ENCODE assay signal across 13 mouse cellular contexts in genomic region chr10:126924087-126924486, GRCm38 (mm10). TPM values are rescaled to one million over a fixed set of nuclear protein-coding genes. Genes with fewer than 3 reads are reported as not detected.
A peak's percentile ranks its signal among the peaks of the same experiment; 100 is the strongest.
DNase-seq lines count a peak whose midpoint lies in the region; ATAC-seq lines count a peak whose summit lies in the region.
"Had no signal": no experiment of that assay in that cellular context is flagged by ENCODE, and none has a peak within 500 bp of the region (broad histone marks: within the 10 kb centered on the region; RNA-seq: fewer than 3 reads in every experiment).

No protein-coding gene starts in this region.

- WGBS in midbrain, embryonic 14.5 days: 66% methylated on average over 3 of the region's 3 CpGs

- H3K4me3 ChIP-seq in midbrain, embryonic 14.5 days (replicated peaks; ENCODE audit: low read depth, low read length): no peak overlapping the region
- H3K4me3 ChIP-seq: limb, embryonic 13.5 days had no signal

- H3K27me3 ChIP-seq in midbrain, embryonic 14.5 days (ENCODE audit: control insufficient read depth, insufficient read depth, low read length): no peaks in the 10 kb centered on the region
- H3K27me3 ChIP-seq: limb, embryonic 13.5 days had no signal

- peaks cover 17% of the 10 kb centered on the region for H3K4me1 ChIP-seq in midbrain, embryonic 14.5 days (ENCODE audit: control insufficient read depth, insufficient read depth, low read length)

- peak; percentile 94 for DNase-seq in heart, adult 11 months
- no peak for DNase-seq in heart, postnatal 36 days
- DNase-seq in urinary bladder, postnatal 14 days (ENCODE audit: low spot score): peak; percentile 57
- DNase-seq in urinary bladder, postnatal 10 days (ENCODE audit: low spot score): no peak
- DNase-seq in gastrocnemius, adult 18-20 months (ENCODE audit: low spot score): peak; percentile 66
- no peak for DNase-seq in midbrain, embryonic 14.5 days
- DNase-seq in kidney, postnatal 4 days: no peak
- DNase-seq: adrenal gland, postnatal 25 days; kidney, adult 11 months; right cerebral cortex, postnatal 4 days had no signal

- intact Hi-C loops in heart, postnatal 36 days (cut with DNase I): no loop called here

- no peak overlapping the region for H3K4me2 ChIP-seq in midbrain, embryonic 14.5 days (ENCODE audit: low read length)
- H3K4me2 ChIP-seq: limb, embryonic 13.5 days had no signal

- H3K9ac ChIP-seq in midbrain, embryonic 14.5 days (replicated peaks; ENCODE audit: low read length): no peak overlapping the region
- H3K9ac ChIP-seq: limb, embryonic 13.5 days had no signal

- ATAC-seq in megakaryocyte-erythroid progenitor cell, adult 5-6 weeks (replicated peaks; ENCODE audit: low FRiP score, low TSS enrichment, poor library complexity, severe bottlenecking): no peak
- ATAC-seq in midbrain, embryonic 14.5 days (ENCODE audit: low FRiP score, low TSS enrichment): no peak
- ATAC-seq: CD4-positive, CD25-positive, alpha-beta regulatory T cell, adult 4 months had no signal

- no peak overlapping the region for H3K27ac ChIP-seq in midbrain, embryonic 14.5 days (replicated peaks; ENCODE audit: low read depth, low read length)
- H3K27ac ChIP-seq: limb, embryonic 13.5 days had no signal

- no peaks in the 10 kb centered on the region for H3K36me3 ChIP-seq in midbrain, embryonic 14.5 days (ENCODE audit: control insufficient read depth, insufficient read depth, low read length)
- H3K36me3 ChIP-seq: limb, embryonic 13.5 days had no signal

- H3K9me3 ChIP-seq in midbrain, embryonic 14.5 days (ENCODE audit: control insufficient read depth, low read length): no peaks in the 10 kb centered on the region

RNA-seq across cellular contexts. Expression of gene Atp23, which starts 22.9 kb away (rescaled TPM):
- 1 to 10 TPM; 3.6 to 4.4 TPM for total RNA-seq in heart, postnatal 36 days (2021)
- 1 to 10 TPM; 1.5 to 1.6 TPM for total RNA-seq in gastrocnemius, adult 18-20 months (2021)
- total RNA-seq in megakaryocyte-erythroid progenitor cell, adult 5-6 weeks (2014; fragmentation: Nextera tagmentation): 16.0 and 28.8 TPM in 2 replicates
- 5.8 and 16.2 TPM in 2 replicates for total RNA-seq in megakaryocyte-erythroid progenitor cell, adult 5-6 weeks (2017)
- 13.6 and 14.1 TPM in 2 replicates for polyA plus RNA-seq in midbrain, embryonic 14.5 days (2014; fragmentation: Nextera tagmentation; extraction: Ambion mirVana)

RNA-seq across cellular contexts. Expression of gene Ctdsp2, which starts 54.4 kb away (rescaled TPM):
- 100 to 1,000 TPM; 131 to 136 TPM for total RNA-seq in heart, postnatal 36 days (2021)
- total RNA-seq in gastrocnemius, adult 18-20 months (2021): 100 to 1,000 TPM in 1 of 2 experiments, 10 to 100 TPM in 1; 84.5 to 110 TPM
- 54.7 and 56.7 TPM in 2 replicates for total RNA-seq in megakaryocyte-erythroid progenitor cell, adult 5-6 weeks (2014; fragmentation: Nextera tagmentation)
- total RNA-seq in megakaryocyte-erythroid progenitor cell, adult 5-6 weeks (2017): 18.3 and 24.7 TPM in 2 replicates
- 19.1 and 26.2 TPM in 2 replicates for polyA plus RNA-seq in midbrain, embryonic 14.5 days (2014; fragmentation: Nextera tagmentation; extraction: Ambion mirVana)

Comparison
In these comparisons a context has a peak if more than half of its experiments do, and no peak if none do; other contexts are left out.
1. DNase-seq: peak in heart, adult 11 months (single experiment), urinary bladder, postnatal 14 days (single experiment) and gastrocnemius, adult 18-20 months (single experiment); none in heart, postnatal 36 days (0 of 2), urinary bladder, postnatal 10 days (single experiment), midbrain, embryonic 14.5 days (single experiment) and kidney, postnatal 4 days (0 of 2).